Mouse (Mus musculus) granulocyte monocyte progenitor cell, adult 5-6 weeks (primary cell): Measurements from ENCODE around the gene Nat8f1. TPM values are rescaled to one million over a fixed set of nuclear protein-coding genes. Genes with fewer than 3 reads are reported as not detected.
"Not testable (repeated sequence)": the region's sequence is repeated elsewhere in the genome, so short reads cannot be mapped to it uniquely, and the experiment has no call there.

Experiments used
- ATAC-seq: replicated peaks from 2 replicates; pipeline ENCODE4 v1.8.0; 2016; ENCODE audit warnings: mild to moderate bottlenecking, moderate TSS enrichment, inconsistent platforms; ENCODE audit not compliant: poor library complexity, severe bottlenecking
- total RNA-seq, 2 experiments: library from RNA; stranded (forward) in 1 of 2; stranded (reverse) in 1 of 2; fragments of 200-712, 200-1000 nt in 1 of 2; fragments of >200 nt in 1 of 2; fragmentation: Nextera tagmentation in 1 of 2; gene quantifications; 2 replicates each; pipeline ENCODE4 v1.2.3; 2014 to 2017

The Nat8f1 gene
- total RNA-seq, 2 experiments from 2014 or later, result 3.7 to 6.9 TPM

DNA sequence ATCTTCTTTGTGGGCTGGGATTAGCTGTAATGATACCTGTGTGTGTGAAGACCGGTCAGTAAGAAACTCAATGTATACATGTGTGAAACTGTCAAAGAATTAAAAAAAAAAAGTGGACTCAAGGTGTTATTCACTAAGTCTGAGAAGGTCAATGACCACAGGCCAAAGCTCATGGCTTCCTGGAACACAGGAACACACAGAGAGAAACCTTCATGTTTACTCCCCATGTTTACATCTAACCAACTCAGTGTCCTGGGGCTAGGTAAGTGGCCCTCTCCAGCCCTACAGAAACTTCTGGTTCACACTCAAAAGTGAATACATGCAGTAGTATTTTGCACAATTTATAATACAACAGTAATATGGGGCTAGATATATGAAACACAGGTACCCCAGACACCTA lies 5.8 kb downstream of the Nat8f1 start:
- ATAC-seq, result no peak

- ATAC-seq, result no peak
Observed at GRCm38 (mm10) chr6:85908341-85908740, 7.1 kb downstream of the Nat8f1 start.

- not testable (repeated sequence) for ATAC-seq
Observed at GRCm38 (mm10) chr6:85906911-85907351, 8.6 kb downstream of the Nat8f1 start.

GRCm38 (mm10) chr6:85904642-85905061 lies 10.8 kb downstream of the Nat8f1 start, which contains the start of gene Nat8f4:
TSS of gene Nat8f4 (minus strand) at chr6:85904884.
- peak; percentile 83 for ATAC-seq

GRCm38 (mm10) chr6:85902303-85902702 lies 13.2 kb downstream of the Nat8f1 start:
- no peak for ATAC-seq

DNA sequence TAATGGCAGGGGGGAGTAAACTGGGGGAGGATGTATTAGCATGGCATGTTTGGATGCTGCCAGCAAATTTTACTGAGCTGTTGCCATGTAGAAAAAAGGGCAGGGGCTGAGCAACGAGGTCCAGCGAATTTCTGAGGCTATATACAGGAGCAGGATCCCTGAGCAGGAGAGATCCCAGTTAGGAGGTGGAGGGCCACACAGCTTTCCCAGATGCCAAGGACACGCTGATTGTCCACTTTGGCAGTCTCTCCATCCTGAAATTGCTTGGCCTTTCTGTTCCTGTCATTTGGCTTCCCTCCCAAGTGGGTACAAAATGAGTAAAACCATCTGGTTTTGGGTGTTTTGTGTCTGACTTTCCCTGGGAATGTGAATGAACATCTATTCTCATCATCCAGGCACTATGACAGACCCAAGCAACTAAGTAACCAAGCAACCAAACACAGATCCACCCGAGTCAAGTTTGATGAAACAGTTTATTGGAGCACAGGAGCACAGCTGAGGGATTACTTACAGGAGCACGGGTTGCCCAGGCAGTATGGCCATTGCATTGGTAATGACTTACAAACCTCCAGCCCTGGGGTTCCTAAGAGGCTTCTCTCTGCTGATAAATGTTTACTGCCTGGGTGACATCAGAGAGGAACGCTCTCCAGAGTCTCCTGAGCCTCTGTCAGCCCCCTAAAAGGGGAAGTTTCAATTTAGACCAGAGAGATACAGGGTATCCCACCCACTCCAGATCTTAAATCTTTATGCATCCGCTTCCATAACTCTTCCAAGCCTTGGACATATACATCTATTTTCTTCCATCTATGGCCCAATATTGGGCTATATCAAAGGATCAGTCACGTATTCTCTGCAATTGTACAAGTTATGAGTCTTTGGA lies 16.7 kb downstream of the Nat8f1 start:
- not testable (repeated sequence) for ATAC-seq

GRCm38 (mm10) chr6:85895061-85895648 lies 20.3 kb downstream of the Nat8f1 start:
- peak; percentile 46 for ATAC-seq

GRCm38 (mm10) chr6:85888961-85889360 lies 26.5 kb downstream of the Nat8f1 start:
- no peak for ATAC-seq

- ATAC-seq, result no peak
Observed at GRCm38 (mm10) chr6:85884311-85884710, 31.2 kb downstream of the Nat8f1 start.

GRCm38 (mm10) chr6:85883246-85883645 lies 32.2 kb downstream of the Nat8f1 start:
- not testable (repeated sequence) for ATAC-seq

DNA sequence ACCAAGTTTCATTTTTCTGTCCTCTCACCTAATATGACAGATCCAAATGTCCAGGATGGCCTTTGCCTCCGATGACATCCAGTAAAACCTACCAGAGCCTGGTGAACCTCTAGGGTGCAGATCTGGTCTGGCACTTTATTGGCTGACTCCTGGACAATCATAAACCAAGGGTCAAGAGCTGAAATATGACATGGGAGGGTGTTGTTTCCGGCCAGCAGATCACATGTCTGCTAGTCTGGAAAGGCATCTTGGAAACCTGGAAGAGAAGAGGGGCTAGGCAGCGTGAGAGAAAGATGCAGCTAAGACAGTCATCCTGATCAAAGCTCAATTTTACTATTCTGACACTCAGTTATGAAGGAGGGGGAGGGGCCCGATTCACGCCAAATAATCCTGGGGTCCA lies 46.5 kb downstream of the Nat8f1 start, which contains the start of gene Nat8f2:
TSS of gene Nat8f2 (minus strand) at position 153 of the 400 bp plus-strand sequence.
- ATAC-seq, result not testable (repeated sequence)

GRCm38 (mm10) chr6:85867726-85868690 lies 47.5 kb downstream of the Nat8f1 start:
- 0 out of 2 replicates have a peak, but pooled peaks have one; percentile 27 for ATAC-seq

DNA sequence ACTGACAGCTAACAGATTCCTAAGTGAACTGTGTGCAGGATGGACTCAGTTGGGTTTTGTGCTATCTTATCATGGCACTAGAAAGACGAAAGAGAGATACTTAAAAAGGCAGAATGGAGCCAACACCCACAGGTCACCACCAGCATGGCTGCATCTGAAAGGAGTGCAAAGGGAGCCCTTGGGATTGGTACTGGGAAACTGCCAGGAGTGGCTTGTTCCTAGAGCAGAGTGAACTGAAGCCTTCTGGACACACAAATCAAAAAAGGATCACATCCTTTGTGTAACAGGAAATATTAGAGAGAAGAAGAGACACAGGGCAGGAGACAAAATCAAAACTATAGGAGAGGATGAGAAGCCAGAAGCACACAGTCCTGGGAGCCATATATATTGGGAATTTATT lies 48.5 kb downstream of the Nat8f1 start:
- not testable (repeated sequence) for ATAC-seq

DNA sequence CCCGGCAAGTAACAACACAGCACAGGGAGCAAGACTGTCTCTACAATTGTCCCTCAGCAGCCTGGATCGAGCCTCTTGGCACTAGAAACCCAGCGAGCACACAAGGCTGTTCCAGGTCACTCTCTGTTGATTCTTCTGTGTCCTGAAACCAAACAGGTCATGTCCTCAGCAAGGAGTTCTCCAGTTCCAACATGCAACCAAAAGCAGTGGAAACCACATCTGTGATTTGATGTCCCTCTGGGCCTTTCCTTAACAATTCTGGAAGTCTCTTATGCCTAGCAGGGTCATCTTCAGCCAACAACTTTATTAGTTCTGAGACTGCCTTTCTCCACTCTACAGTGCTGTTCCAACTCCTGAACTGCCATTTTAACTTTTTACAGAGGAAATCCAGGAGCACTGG lies 49.3 kb downstream of the Nat8f1 start:
- ATAC-seq, result not testable (repeated sequence)

DNA sequence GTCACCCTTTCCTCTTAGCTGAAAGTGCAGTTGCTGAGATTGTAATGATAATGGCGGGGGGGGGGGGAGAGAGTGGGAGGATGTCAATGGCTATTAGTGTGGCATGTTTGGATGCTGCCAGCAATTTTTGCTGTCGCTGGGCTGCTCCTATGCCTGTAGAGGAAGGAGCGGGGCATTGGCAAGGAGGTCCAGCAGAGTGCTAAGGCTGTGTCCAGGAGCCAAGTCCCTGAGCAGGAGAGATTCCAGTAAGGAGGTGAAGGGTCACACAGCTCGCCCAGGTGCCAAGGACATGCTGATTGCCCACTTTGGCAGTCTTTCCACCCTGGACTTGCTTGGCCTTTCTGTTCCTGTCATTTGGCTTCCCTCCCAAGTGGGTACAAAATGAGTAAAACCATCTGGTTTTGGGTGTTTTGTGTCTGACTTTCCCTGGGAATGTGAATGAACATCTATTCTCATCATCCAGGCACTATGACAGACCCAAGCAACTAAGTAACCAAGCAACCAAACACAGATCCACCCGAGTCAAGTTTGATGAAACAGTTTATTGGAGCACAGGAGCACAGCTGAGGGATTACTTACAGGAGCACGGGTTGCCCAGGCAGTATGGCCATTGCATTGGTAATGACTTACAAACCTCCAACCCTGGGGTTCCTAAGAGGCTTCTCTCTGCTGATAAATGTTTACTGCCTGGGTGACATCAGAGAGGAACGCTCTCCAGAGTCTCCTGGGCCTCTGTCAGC lies 50.4 kb downstream of the Nat8f1 start:
- not testable (repeated sequence) for ATAC-seq

- ATAC-seq, result no peak
Observed at GRCm38 (mm10) chr6:85863840-85864239, 51.6 kb downstream of the Nat8f1 start.

- no peak for ATAC-seq
Observed at GRCm38 (mm10) chr6:85863136-85863535, 52.4 kb downstream of the Nat8f1 start.

DNA sequence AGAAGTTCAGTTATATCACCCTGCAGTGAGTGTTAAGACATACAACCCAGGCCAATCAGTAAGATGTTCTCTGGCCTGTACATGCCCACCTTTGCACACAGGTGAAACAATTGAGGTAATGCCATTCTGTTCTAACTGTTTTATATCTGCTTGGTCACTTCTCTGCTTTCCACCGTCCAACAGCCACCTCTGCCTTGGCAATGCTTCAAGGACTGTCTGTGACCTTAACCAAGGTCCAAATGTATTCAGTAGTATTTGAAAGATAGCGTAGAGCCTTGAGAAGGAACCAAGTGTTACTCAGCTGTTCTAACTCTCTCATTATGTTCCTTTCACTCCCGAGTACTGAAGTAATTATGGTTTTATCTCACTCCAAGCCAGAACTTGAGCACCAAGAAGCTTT lies 52.9 kb downstream of the Nat8f1 start:
- no peak for ATAC-seq

DNA sequence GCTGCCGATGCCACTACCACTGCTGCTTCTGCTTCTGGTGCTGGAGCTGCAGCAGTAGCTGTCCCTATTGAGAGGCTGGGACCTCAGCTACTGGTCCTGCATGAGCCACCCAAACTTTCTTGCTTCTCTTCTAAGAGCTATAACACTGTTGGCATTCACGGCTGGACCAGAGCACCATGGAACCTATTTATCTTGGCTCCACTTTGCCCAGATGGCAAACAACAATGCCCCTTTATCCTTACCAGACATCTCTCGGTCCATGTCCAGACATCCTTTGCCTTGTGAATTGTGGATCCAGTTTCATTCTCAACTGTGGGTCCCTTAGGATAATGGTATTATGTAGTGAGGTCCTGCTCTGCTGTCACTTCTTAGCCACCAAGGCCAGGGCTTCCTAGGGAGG lies 54.2 kb downstream of the Nat8f1 start:
- ATAC-seq, result no peak
